Mouse (Mus musculus) thymus, adult 2 months (tissue): Measurements from ENCODE around the gene Arap1. TPM values are rescaled to one million over a fixed set of nuclear protein-coding genes. Genes with fewer than 3 reads are reported as not detected.

Experiments used
- DNase-seq: peaks from one replicate; pipeline ENCODE4 v3.0.0; 2021
- H3K27ac ChIP-seq: fragments of 200-500 bp; 2 replicates; pipeline ENCODE4 v1.5.1; 2012; ENCODE audit warnings: low read length, control low read depth; ENCODE audit not compliant: control insufficient read depth, insufficient read depth
- H3K27me3 ChIP-seq: fragments of 200-500 bp; 2 replicates; pipeline ENCODE4 v1.6.1; 2012; ENCODE audit warnings: mild to moderate bottlenecking, low read length, moderate library complexity, mixed read lengths; ENCODE audit not compliant: control insufficient read depth, insufficient read depth
- H3K36me3 ChIP-seq: fragments of 200-500 bp; 2 replicates; pipeline ENCODE4 v1.6.1; 2012; ENCODE audit warnings: mild to moderate bottlenecking, low read length, moderate library complexity; ENCODE audit not compliant: control insufficient read depth, insufficient read depth
- H3K4me1 ChIP-seq: fragments of 200-500 bp; replicated peaks from 2 replicates; pipeline ENCODE4 v1.6.1; 2012; ENCODE audit warnings: low read length; ENCODE audit not compliant: control insufficient read depth, insufficient read depth
- H3K4me3 ChIP-seq: fragments of 200-500 bp; 2 replicates; pipeline ENCODE4 v1.5.1; 2012; ENCODE audit warnings: mild to moderate bottlenecking, low read length, control low read depth, moderate library complexity; ENCODE audit not compliant: control insufficient read depth, insufficient read depth
- CTCF ChIP-seq: fragments of 200-500 bp; IDR thresholded peaks from 2 replicates; pipeline ENCODE4 v1.5.1; 2012; ENCODE audit warnings: mild to moderate bottlenecking, control low read depth, low read length, moderate library complexity, borderline replicate concordance; ENCODE audit not compliant: control insufficient read depth, poor library complexity, insufficient read depth; ENCODE audit errors: extremely low read depth
- POLR2A ChIP-seq: fragments of 200-500 bp; IDR thresholded peaks from 2 replicates; pipeline ENCODE4 v1.6.1; 2012; ENCODE audit warnings: mild to moderate bottlenecking, low read length, control low read depth, moderate library complexity; ENCODE audit not compliant: control insufficient read depth, poor library complexity, insufficient read depth; ENCODE audit errors: extremely low read depth
- WGBS: fragments of 180-500 bp; shearing (Covaris S2); methylation state at CpG from one replicate; pipeline ENCODE4 v1.1.7; 2018; 5-methylcytosine and 5-hydroxymethylcytosine counted together
- polyA plus RNA-seq: library from polyadenylated mRNA; depleted of rRNA; stranded (reverse); fragments of >200 nt; gene quantifications from 2 replicates; pipeline ENCODE4 v1.2.3, GENCODE M21; 2012

Gene Arap1
- polyA plus RNA-seq, 1 experiment = 225 TPM

DNA sequence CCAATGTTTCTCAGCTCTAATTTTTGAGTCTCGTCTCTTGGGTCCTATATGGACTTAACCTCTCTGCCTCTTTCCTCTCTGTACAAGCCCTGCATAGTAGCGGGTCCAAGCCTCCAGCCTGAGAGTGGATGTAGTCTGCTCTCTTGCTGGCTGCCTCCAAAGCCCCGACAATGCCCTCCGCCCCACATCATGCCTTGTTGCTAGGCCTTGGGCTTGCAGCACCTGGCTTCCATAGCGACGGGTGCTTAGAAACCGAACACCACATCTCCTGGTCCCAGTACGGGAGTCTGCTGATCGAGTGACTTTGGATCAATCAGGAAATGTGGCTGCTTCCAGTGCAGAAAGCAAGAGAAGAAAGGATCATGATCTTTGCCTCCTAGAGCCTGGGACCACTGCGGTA lies 95.2 kb downstream of the Arap1 start:
- Histone ChIP-seq H3K4me3 (no peak overlapping the region), H3K36me3 (no peaks in the 10 kb centered on the region), H3K4me1 (no peaks in the 10 kb centered on the region), H3K27me3 (no peaks in the 10 kb centered on the region), H3K27ac (no peak overlapping the region)
- DNase-seq = no peak
- TF ChIP-seq CTCF = no peak
- TF ChIP-seq POLR2A = no peak
- 86% methylated on average over 10 of the region's 10 CpGs for WGBS

DNA sequence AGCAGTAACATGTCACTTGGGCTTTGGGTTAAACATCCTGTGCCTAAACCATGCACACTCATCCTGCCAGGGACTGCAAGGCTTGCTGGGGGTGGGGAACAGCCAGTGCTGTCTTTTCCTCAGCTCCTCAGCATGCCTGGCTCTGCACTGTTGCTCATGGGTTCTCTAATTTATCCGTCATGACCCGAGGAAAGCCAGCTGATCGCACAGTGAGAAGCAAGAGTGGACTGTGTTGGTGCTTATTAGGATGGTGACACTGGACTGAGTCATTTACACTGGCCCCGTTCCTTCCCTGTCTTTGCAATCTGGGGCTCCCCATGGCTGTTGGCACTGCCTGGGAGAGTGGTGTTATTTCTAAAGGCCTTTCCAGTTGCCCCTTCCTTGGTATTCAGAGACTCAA lies 96.3 kb downstream of the Arap1 start:
- Histone ChIP-seq H3K4me1 (no peaks in the 10 kb centered on the region), H3K27ac (no peak overlapping the region), H3K36me3 (no peaks in the 10 kb centered on the region), H3K4me3 (no peak overlapping the region), H3K27me3 (no peaks in the 10 kb centered on the region)
- DNase-seq = no peak
- WGBS = 91% methylated on average over 4 of the region's 4 CpGs
- no peak for TF ChIP-seq POLR2A
- TF ChIP-seq CTCF = no peak

DNA sequence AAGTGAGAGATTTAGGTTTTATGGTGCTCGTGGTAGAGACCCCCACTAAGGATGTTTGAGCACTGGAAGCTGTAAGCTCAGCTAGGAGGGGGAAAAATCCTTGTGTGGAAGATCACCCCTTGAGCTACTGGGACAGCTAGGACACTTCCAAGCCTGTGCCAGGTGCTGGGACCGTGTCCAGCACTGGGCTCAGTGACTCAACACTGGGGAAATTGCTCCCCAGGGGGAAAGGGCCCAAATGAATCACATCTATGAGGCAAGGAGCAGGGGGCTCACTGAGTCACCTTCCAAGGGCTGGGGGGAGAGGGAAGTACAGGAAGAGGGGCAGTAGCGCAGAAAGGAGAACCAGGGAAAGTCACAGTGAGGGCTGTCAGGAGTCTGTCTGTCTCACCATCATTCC lies 102.0 kb downstream of the Arap1 start:
- H3K27me3 ChIP-seq = no peaks in the 10 kb centered on the region; the same call in 1 of the 2 replicates
- no peak for TF ChIP-seq POLR2A
- TF ChIP-seq CTCF = no peak
- no peak for DNase-seq

DNA sequence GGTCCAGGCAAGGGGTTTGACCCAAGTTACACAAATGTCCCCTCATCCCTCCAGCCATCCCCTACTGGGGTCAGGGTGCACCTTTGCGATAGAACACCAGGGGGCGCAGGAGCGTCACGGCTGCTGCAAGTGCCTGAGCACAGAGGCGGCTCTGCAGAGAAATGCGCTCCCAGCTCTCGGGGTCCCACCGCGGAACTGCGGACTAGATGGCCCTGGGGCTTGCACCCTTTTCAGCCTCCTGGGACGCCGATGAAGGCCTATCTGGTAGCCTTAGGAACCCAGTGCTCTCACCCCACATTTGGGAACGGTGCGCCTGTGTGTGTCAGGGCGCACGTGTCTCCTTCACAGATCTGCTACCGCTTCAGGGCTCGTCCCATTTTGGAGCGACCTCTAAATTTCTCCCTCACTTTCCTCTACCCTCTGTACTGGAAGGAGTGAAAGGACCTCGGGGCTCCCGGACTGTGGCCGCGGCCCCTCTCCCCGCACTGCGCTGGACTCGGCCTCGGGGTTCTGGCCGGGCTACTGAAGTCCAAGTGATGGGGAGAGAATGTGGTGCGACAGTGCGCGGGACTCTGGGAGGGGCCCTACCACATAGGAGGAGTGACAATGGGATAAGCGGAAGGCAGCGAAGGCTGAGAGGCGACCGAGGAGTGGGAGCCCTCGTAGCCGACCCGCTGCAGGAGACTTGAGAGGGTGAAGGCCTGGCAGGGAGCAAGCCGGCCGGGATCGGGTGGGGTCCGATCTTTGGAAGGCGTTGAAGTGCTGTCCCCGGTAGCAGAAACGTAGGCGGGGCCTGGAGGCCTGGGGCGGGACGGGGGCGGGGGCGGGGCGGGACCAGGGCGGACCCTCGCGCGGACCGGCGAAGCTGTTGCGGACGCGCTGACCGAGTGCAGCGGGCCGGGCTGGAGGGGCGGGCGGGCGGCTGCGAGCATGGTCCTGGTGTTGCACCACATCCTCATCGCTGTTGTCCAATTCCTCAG lies 102.8 kb downstream of the Arap1 start:
- H3K4me3 ChIP-seq = peak overlapping the region; percentile 37
- H3K4me1 ChIP-seq = no peaks in the 10 kb centered on the region; the same call in 1 of the 2 replicates
- WGBS = under 1% methylated on average over 67 of the region's 68 CpGs
- DNase-seq = peak; percentile 89
- TF ChIP-seq POLR2A (no peak), CTCF (peak; percentile 95)
- no peaks in the 10 kb centered on the region for H3K36me3 ChIP-seq
- H3K27ac ChIP-seq = no peak overlapping the region
- no peaks in the 10 kb centered on the region; the same call in 1 of the 2 replicates for H3K27me3 ChIP-seq

More for the DNA sequence above, 102.0 kb downstream of the Arap1 start:
- Histone ChIP-seq H3K4me1 (no peaks in the 10 kb centered on the region; the same call in 1 of the 2 replicates), H3K4me3 (no peak overlapping the region), H3K36me3 (no peaks in the 10 kb centered on the region), H3K27ac (no peak overlapping the region)
- WGBS = 35% methylated on average over 3 of the region's 3 CpGs

DNA sequence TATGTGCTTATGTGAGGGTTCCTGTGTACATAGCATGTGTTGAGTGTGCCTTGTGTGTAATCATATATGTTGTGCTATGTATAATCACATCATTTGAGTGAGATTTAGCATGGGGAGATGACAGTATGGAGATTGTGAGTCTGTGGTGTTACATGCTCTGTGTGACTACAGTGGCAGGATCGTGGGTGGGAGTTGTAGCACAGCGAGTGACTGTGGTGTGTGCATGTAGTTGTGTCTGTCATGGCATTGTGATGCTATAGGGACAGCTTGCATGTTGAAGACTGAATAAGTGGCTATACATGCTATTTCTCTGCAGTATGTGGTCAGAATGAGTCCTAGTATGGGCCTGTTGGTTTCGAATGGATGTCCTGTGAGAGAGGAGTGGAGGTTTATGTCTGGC lies 104.8 kb downstream of the Arap1 start:
- TF ChIP-seq POLR2A (no peak), CTCF (no peak)
- Histone ChIP-seq H3K4me1 (peaks cover 16% of the 10 kb centered on the region), H3K36me3 (no peaks in the 10 kb centered on the region), H3K4me3 (no peak overlapping the region), H3K27me3 (no peaks in the 10 kb centered on the region; the same call in 1 of the 2 replicates), H3K27ac (no peak overlapping the region)
- no peak for DNase-seq
- 91% methylated on average over 3 of the region's 3 CpGs for WGBS

DNA sequence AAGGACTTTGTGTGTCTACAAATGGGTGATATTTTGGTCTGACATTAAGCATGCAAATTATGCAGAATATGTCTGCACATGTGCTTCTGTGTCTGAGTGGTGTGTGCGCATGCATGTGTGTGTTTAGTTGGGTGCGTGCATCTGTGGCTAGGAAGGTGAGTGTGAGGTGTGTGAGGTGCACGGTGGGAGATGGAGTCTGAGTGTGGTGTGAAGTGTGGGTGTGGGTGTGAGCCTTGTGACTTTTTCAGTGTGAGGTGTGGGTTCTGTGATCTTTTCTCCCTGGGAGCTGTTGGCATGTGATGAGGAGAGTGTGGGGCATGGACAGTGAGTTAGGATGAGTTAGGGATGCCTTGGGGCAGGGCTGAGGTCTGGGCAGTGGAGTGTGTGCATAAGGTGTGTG lies 105.4 kb downstream of the Arap1 start:
- no peak for DNase-seq
- Histone ChIP-seq H3K4me3 (no peak overlapping the region), H3K27ac (no peak overlapping the region), H3K27me3 (no peaks in the 10 kb centered on the region; the same call in 1 of the 2 replicates), H3K4me1 (peaks cover 22% of the 10 kb centered on the region), H3K36me3 (no peaks in the 10 kb centered on the region)
- TF ChIP-seq POLR2A (no peak), CTCF (no peak)
- 90% methylated on average over 3 of the region's 3 CpGs for WGBS

DNA sequence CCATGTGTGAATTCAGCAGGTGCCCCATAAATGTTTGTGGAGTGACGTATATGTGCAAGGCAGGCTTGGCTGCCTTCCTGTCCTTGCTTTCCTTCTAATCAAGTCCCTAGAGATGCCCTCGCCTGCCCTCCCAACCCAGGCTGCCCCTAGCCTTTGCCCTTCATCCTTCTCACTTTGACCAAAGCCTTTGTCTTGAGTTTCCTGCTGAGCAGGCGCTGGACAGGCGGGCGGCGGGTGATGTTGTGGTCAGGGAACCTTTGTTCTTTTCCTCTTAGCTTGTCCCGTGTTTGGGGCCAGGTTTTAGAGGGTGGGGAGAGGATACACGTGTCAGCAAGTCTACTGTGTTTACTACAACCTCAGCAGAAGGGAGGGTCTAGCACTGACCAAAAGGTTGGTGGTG lies 105.9 kb downstream of the Arap1 start:
- TF ChIP-seq POLR2A = no peak
- no peak for DNase-seq
- H3K27ac ChIP-seq = no peak overlapping the region
- 64% methylated on average over 8 of the region's 8 CpGs for WGBS
- no peaks in the 10 kb centered on the region; the same call in 1 of the 2 replicates for H3K27me3 ChIP-seq
- no peaks in the 10 kb centered on the region for H3K36me3 ChIP-seq
- no peak overlapping the region for H3K4me3 ChIP-seq
- H3K4me1 ChIP-seq = peaks cover 26% of the 10 kb centered on the region
